Mouse (Mus musculus): Measurements from ENCODE around the gene Fgf13.

Gene Fgf13

DNA sequence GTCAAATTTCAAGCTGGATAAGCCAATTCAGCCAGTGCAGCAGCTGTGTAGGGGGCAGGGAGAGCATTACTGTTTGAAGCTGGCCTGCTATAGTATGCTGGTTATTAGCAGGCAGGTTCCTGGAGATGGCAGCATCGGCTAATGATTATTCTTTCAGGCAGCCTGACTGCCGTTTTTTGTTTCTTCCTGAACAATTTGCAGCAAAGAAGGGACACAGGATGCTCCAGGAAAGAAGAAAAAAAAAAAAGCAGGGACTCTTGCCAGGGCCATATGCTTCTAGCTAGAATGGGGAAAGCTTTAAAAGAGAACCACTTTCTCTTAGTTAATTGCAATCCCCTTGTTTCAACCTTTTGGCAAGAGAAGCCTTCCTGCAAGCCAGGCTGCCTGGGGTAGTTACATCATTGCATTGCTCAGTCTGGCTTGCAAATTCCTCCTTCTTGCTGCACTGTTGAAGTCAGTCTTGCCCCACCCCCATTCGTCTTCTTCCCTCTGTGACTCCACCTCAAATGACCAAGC, 388.7 kb downstream of the Fgf13 start:
- 4% methylated on average over 3 of the region's 3 CpGs for WGBS

DNA sequence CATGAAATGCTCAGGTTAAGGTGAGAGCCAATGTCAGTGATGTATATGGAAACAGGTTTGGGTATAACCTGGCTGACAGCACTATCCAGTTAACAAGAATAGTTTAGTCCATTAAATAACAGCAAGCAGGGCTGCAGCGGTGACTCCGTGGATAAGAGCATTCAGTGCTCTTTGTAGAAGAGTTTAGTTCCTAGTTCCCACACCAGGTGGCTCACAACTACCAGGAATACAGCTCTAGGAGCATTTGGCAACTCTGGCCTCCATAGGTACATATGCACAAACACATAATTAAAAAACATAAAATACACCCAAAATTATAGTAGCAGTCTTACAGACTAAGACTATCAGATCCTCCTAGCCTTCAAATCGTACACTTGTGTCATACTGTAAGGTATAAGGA, 390.2 kb downstream of the Fgf13 start:
- 39% methylated on average over 3 of the region's 3 CpGs for WGBS

DNA sequence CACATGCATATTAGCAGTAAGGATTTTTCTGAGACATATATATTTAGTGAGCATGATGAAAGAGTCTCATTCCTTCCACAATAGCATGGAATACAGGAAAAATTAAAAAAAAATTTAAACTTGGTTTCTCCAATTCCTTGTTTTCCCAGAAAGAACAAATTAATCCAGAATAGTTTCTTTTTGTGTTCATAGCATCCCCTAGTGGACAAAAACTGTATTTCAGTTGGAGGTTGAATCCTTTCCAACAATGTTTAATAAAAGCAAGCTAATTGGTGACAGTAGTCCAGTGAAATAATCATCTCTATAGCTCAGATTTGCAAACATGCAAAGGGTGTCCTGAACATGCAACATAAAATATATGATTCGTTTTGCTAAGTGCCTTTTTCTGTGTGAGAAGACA, 395.7 kb downstream of the Fgf13 start:
- 7% methylated on average over 1 of the region's 1 CpGs for WGBS

DNA sequence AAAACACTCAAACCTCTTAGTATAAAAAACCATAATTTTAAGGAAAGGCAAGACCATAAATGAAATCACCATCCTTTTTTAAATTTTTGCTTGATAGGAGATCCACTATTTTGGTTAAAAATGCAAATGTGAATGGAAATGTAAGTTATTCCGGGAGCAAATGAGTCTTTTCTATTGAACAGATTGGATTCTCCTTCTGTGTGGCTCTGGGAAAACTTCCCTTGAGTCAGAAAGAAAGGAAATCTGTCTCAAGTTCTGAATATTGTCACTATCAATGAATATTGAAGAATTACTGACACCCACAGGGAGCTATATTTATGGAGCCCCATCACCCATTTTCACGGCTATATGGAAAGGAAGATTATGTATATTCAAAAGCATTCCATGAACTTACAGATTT, 401.1 kb downstream of the Fgf13 start:
- WGBS: 34% methylated on average over 2 of the region's 2 CpGs

DNA sequence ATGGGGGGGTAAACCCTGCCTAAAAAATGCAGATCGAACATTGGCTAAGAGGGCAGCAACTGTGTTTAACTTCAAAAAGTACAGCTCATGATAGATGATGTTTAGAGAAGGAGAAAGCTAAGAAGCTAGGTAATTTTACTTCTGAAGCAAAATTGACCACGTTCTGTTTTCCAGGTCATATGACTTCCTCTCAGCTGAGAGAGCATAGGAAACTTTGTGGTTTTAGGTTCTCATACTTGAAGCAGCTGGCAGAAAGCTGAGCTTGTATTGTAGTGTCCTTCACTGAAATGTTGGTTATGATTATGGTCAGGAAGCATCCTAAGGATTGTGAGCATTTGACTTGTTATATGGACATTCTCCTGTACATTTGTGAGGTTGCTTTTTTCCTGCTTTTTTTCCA, 425.9 kb downstream of the Fgf13 start:
- 83% methylated on average over 2 of the region's 2 CpGs for WGBS

DNA sequence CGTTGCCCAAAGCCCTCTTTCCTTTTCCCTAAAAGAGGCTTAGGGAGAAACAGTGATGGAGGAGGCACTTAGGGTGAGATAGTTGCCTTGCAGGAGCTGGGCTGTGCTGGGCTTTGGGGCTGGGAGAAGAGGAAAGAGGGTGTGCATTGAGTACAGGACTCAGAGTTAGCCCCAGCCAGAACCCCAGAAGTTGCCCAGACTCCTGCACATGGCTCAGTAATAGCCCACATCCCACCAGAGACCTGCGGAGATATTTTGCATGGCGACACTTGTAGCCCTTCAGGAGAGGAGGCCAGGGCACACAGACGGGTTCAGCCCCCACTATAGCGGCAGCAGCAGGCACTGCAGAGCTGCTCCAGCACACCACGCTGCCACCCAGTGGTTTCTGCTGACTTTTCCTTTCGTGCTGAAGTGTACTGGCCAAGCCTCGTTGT, 432.9 kb downstream of the Fgf13 start:
- WGBS: 9% methylated on average over 8 of the region's 8 CpGs

- WGBS: 6% methylated on average over 54 of the region's 75 CpGs
Observed at GRCm38 (mm10) chrX:59134166-59134861, 433.6 kb downstream of the Fgf13 start.

- 0% methylated on average over 20 of the region's 24 CpGs for WGBS
Observed at GRCm38 (mm10) chrX:59133834-59134165, 434.1 kb downstream of the Fgf13 start.

GRCm38 (mm10) chrX:59133416-59133815, 434.5 kb downstream of the Fgf13 start:
- WGBS: 9% methylated on average over 10 of the region's 10 CpGs

DNA sequence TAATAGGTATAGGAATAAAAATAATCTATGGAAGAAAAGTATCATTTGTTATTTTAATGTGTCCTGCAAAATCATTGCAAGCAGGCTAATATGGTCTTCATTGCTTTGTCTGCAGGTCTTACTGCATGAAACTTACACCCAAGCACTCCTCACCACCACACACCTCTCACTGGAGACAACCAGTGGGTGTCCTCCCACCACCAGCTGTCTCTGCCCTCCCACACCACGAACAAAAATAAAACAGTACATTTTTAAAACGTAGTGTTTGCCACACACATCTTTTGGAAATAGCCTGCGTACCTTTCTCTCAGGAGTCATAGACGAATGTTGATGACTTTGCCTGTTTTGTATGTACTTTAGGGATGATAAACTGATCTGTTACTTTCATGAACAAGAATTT, 441.2 kb downstream of the Fgf13 start:
- 43% methylated on average over 4 of the region's 4 CpGs for WGBS

- 64% methylated on average over 3 of the region's 3 CpGs for WGBS
Observed at GRCm38 (mm10) chrX:59085928-59086327, 481.9 kb downstream of the Fgf13 start.

DNA sequence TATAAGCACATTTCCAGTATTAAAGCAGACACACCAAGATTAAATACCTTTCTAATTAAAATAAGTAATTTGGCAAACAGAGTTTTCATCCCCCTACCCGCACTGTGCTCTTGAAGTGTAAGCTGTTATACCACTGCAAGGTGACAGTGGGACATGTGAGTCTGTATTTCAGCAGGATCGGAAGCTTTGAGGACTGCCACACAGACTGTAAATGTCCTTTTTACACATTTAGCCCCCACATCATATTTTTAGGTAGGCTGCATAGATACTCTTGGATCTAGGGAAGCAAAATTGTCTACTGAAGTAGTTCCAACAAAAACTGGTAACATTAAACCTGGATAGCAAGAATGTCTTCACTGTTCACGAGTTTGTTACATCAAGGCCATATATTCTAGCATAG, 495.8 kb downstream of the Fgf13 start:
- 49% methylated on average over 3 of the region's 3 CpGs for WGBS

DNA sequence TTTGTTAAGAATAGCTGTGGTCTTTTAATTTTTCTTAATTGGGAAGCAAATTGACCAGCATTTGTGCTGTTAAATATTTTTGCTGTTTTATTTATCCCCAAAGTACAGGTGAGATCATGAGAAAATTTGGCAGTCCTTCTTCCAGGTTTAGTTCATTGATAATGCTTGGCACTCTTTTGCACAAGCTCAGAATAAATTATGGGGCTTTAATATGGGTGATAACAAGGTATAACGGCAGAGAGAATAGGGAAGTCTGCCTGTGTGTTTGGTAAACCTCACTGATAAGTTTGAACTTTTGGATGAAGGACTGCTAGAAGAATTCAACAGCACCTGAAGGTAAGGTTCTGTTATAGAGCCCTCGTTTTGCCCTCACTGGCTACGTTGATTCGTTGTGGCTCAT, 504.7 kb downstream of the Fgf13 start:
- 89% methylated on average over 4 of the region's 4 CpGs for WGBS

DNA sequence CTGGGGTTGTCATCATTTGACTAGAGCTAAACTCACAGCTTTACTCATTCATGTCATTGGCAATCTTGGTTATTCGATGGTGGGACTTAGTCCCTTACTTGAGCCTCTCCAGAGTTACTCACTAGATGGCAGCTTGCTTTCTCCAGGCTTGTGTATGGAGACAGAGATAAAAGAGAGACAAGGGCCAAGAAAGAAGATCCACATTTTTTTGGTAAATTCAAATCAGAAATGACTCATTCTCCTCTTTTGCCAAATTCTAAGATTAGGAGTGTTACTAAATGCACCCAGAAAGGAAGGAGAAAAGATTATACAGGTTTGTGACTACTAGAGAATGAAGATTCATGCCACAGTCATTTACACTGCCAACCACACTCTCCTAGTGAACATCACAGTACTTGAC, 532.9 kb downstream of the Fgf13 start:
- whole genome bisulfite sequencing: 41% methylated on average over 1 of the region's 1 CpGs
